Comparison of ENCODE assay signal across 32 mouse cellular contexts in genomic region chr1:142695179-142695578, GRCm38 (mm10).
DNase-seq lines count a peak whose midpoint lies in the region; ATAC-seq lines count a peak whose summit lies in the region.
"Had no signal": no experiment of that assay in that cellular context is flagged by ENCODE, and none has a peak within 500 bp of the region (broad histone marks: within the 10 kb centered on the region; RNA-seq: fewer than 3 reads in every experiment).

No protein-coding gene starts in this region.

- H3K27ac ChIP-seq in limb, embryonic 12.5 days, result no peak overlapping the region
- H3K27ac ChIP-seq in limb, embryonic 10.5 days, result no peak overlapping the region
- H3K27ac ChIP-seq in embryonic facial prominence, embryonic 14.5 days (replicated peaks; ENCODE audit: low read depth, low read length), result no peak overlapping the region
- no peak overlapping the region for H3K27ac ChIP-seq in limb, embryonic 13.5 days
- H3K27ac ChIP-seq: embryonic facial prominence, embryonic 13.5 days; gastrocnemius, adult 2 months; heart, embryonic 15.5 days; hindbrain, embryonic 10.5 days; hindbrain, embryonic 13.5 days had no signal

- DNase-seq in limb, embryonic 10.5 days (ENCODE audit: low spot score), result no peak
- peak; percentile 22 for DNase-seq in A20 (ENCODE audit: low read depth, low spot score)
- peak; percentile 53 for DNase-seq in embryonic facial prominence, embryonic 14.5 days (ENCODE audit: low spot score)
- DNase-seq in kidney, adult 9 months, result no peak
- DNase-seq in frontal cortex, postnatal 25 days (ENCODE audit: low spot score in 2 of 2), result no peak
- DNase-seq in layer of hippocampus, postnatal 25 days (ENCODE audit: extremely low spot score in 1 of 2, low spot score in 1 of 2), result no peak
- DNase-seq: adrenal gland, postnatal 10 days; adrenal gland, postnatal 36 days; B cell, adult 2 months; cerebellum, adult 11 months; cerebellum, adult 2 months; cerebellum, adult 9-11 months; cerebellum, postnatal 25 days; forebrain, postnatal 0 days; gastrocnemius, adult 2 months; gastrocnemius, postnatal 14 days; heart, adult 11 months; heart, postnatal 10 days; heart, postnatal 36 days had no signal

- no peaks in the 10 kb centered on the region for H3K27me3 ChIP-seq in limb, embryonic 12.5 days
- no peaks in the 10 kb centered on the region for H3K27me3 ChIP-seq in limb, embryonic 10.5 days (ENCODE audit: low read depth, poor library complexity, severe bottlenecking)
- H3K27me3 ChIP-seq in embryonic facial prominence, embryonic 14.5 days (replicated peaks; ENCODE audit: control insufficient read depth, insufficient read depth, low read length), result no peaks in the 10 kb centered on the region
- H3K27me3 ChIP-seq in limb, embryonic 13.5 days, result no peaks in the 10 kb centered on the region
- H3K27me3 ChIP-seq: CH12.LX; embryonic facial prominence, embryonic 13.5 days; heart, embryonic 12.5 days; heart, embryonic 15.5 days; hindbrain, embryonic 13.5 days; Patski had no signal

- H3K4me3 ChIP-seq in limb, embryonic 12.5 days (replicated peaks), result no peak overlapping the region
- H3K4me3 ChIP-seq in limb, embryonic 10.5 days, result no peak overlapping the region
- no peak overlapping the region for H3K4me3 ChIP-seq in embryonic facial prominence, embryonic 14.5 days (ENCODE audit: low read depth, low read length)
- H3K4me3 ChIP-seq in limb, embryonic 13.5 days, result no peak overlapping the region
- H3K4me3 ChIP-seq: embryonic facial prominence, embryonic 13.5 days; gastrocnemius, adult 2 months; heart, embryonic 12.5 days; heart, embryonic 15.5 days; hindbrain, embryonic 10.5 days; hindbrain, embryonic 13.5 days had no signal

- WGBS in limb, embryonic 12.5 days, result 23% methylated on average over 1 of the region's 1 CpGs
- WGBS in limb, embryonic 10.5 days, result 54% methylated on average over 1 of the region's 1 CpGs
- 28% methylated on average over 1 of the region's 1 CpGs for WGBS in embryonic facial prominence, embryonic 14.5 days
- WGBS in limb, embryonic 13.5 days, result 9% methylated on average over 1 of the region's 1 CpGs

- no peaks in the 10 kb centered on the region for H3K36me3 ChIP-seq in limb, embryonic 12.5 days
- no peaks in the 10 kb centered on the region for H3K36me3 ChIP-seq in limb, embryonic 10.5 days
- H3K36me3 ChIP-seq in embryonic facial prominence, embryonic 14.5 days (ENCODE audit: control insufficient read depth, insufficient read depth, low read length), result no peaks in the 10 kb centered on the region
- no peaks in the 10 kb centered on the region for H3K36me3 ChIP-seq in limb, embryonic 13.5 days
- H3K36me3 ChIP-seq: embryonic facial prominence, embryonic 13.5 days; G1E; heart, embryonic 12.5 days; heart, embryonic 15.5 days; hindbrain, embryonic 10.5 days; hindbrain, embryonic 13.5 days had no signal

- H3K4me2 ChIP-seq in limb, embryonic 12.5 days, result no peak overlapping the region
- H3K4me2 ChIP-seq in embryonic facial prominence, embryonic 14.5 days (ENCODE audit: low read depth, low read length), result no peak overlapping the region
- H3K4me2 ChIP-seq in limb, embryonic 13.5 days (replicated peaks), result no peak overlapping the region
- H3K4me2 ChIP-seq: embryonic facial prominence, embryonic 13.5 days; heart, embryonic 12.5 days; heart, embryonic 15.5 days; hindbrain, embryonic 13.5 days had no signal

- H3K4me1 ChIP-seq in limb, embryonic 12.5 days (replicated peaks), result no peaks in the 10 kb centered on the region
- no peaks in the 10 kb centered on the region for H3K4me1 ChIP-seq in limb, embryonic 10.5 days
- no peaks in the 10 kb centered on the region for H3K4me1 ChIP-seq in embryonic facial prominence, embryonic 14.5 days (ENCODE audit: control insufficient read depth, insufficient read depth, low read length)
- no peaks in the 10 kb centered on the region for H3K4me1 ChIP-seq in limb, embryonic 13.5 days
- H3K4me1 ChIP-seq: embryonic facial prominence, embryonic 13.5 days; heart, embryonic 12.5 days; heart, embryonic 15.5 days; hindbrain, embryonic 10.5 days; hindbrain, embryonic 13.5 days had no signal

- no peak overlapping the region for H3K9ac ChIP-seq in limb, embryonic 12.5 days (replicated peaks)
- H3K9ac ChIP-seq in embryonic facial prominence, embryonic 14.5 days (ENCODE audit: low read depth, low read length), result no peak overlapping the region
- no peak overlapping the region for H3K9ac ChIP-seq in limb, embryonic 13.5 days
- H3K9ac ChIP-seq: embryonic facial prominence, embryonic 13.5 days; forebrain, postnatal 0 days; heart, embryonic 12.5 days; heart, embryonic 15.5 days; hindbrain, embryonic 13.5 days had no signal

- ATAC-seq in limb, embryonic 12.5 days (ENCODE audit: insufficient number of reproducible peaks, insufficient read depth, low FRiP score, low TSS enrichment, low read depth), result peak; percentile 47; the same call in 1 of the 2 replicates
- no peak for ATAC-seq in embryonic facial prominence, embryonic 14.5 days (ENCODE audit: low read depth)
- ATAC-seq in limb, embryonic 13.5 days (ENCODE audit: low FRiP score, low read depth), result peak; percentile 67; the same call in 1 of the 2 replicates
- ATAC-seq: forebrain, embryonic 14.5 days; forebrain, postnatal 0 days; hindbrain, embryonic 16.5 days; intestine, embryonic 16.5 days; Patski had no signal

- no peaks in the 10 kb centered on the region for H3K9me3 ChIP-seq in limb, embryonic 12.5 days
- H3K9me3 ChIP-seq in limb, embryonic 10.5 days (replicated peaks), result no peaks in the 10 kb centered on the region
- no peaks in the 10 kb centered on the region for H3K9me3 ChIP-seq in embryonic facial prominence, embryonic 14.5 days (ENCODE audit: control insufficient read depth, low read length)
- H3K9me3 ChIP-seq in limb, embryonic 13.5 days, result no peaks in the 10 kb centered on the region
- H3K9me3 ChIP-seq: embryonic facial prominence, embryonic 13.5 days; heart, embryonic 12.5 days; heart, embryonic 15.5 days; hindbrain, embryonic 10.5 days; hindbrain, embryonic 13.5 days had no signal

Comparison
In these comparisons a context has a peak if more than half of its experiments do, and no peak if none do; other contexts are left out.
1. DNase-seq: peak in A20 (single experiment) and embryonic facial prominence, embryonic 14.5 days (single experiment); none in limb, embryonic 10.5 days (single experiment), kidney, adult 9 months (single experiment), frontal cortex, postnatal 25 days (0 of 2) and layer of hippocampus, postnatal 25 days (0 of 2).